Mouse (Mus musculus) induced T-regulatory cell, adult 2 months (primary cell): ENCODE measurements around the gene 1110008L16Rik.
"Not testable (repeated sequence)": the region's sequence is repeated elsewhere in the genome, so short reads cannot be mapped to it uniquely, and the experiment has no call there.

Experiments used
- DNase-seq: peaks from one replicate; pipeline ENCODE4 v3.0.0-alpha.2; 2012; ENCODE audit warnings: low read depth

Gene 1110008L16Rik

GRCm38 (mm10) chr12:55299336-55299735 lies at the start of gene 1110008L16Rik:
1110008L16Rik (plus strand) TSS chr12:55299577.
- DNase-seq = no peak

DNA sequence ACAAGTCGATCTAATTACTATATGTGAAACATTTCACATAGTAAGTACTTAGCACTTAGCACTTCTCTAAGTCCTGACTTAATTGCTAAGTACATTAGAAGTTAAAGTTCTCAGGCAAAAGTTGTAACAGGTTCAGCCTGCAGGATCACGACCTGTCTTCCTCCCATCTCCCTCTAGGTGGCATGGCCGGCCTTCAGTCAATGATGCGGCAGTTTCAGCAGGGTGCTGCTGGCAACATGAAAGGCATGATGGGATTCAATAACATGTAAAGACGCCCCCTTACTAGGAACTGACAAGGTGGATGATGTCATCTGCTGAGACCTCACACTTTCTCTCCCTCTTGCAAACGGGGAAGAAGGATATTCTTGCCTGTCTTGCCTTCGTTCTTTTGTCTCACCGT lies 37.4 kb upstream of the 1110008L16Rik start:
- DNase-seq = not testable (repeated sequence)

DNA sequence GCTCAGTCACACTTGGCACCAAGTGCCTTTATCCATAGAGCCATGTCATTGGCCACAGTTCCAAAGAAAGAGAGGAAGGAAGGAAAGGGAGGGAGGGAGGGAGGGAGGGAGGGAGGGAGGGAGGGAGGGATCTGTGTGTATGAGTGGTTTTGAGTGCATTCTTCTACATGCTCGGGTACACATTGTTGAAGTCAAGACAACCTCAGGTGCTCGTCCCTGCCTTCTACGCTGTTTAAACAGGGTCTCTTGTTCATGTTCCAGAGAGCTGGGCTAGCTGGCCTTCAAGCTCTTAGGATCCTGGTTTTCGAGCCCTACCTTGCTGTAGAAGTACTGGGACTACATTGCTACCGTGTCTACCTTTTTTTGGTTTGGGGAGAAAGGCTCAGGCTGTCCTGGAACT lies 36.0 kb upstream of the 1110008L16Rik start:
- DNase-seq = not testable (repeated sequence)

GRCm38 (mm10) chr12:55272243-55272642 lies 27.1 kb upstream of the 1110008L16Rik start:
- no peak for DNase-seq

GRCm38 (mm10) chr12:55277583-55277982 lies 21.8 kb upstream of the 1110008L16Rik start:
- DNase-seq = not testable (repeated sequence)

DNA sequence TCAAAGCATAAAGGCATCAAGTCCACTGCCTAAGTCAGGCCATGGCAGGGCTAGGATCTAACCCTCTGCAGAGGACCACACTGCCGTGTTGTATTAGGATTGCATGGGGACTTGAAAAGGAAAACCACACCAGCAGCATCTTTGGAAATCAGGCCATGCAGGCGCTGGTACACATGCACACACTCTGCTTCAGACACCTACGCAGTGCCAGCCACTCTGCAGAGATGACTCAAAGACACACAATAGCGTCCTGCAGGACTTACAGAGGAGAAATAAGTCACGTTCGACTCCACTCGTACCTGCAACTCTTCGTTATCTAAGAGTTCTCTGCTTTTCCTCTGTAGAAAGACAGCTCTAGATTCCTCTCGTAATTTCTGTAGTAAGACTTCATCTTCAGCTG lies 1.3 kb upstream of the 1110008L16Rik start:
- no peak for DNase-seq

DNA sequence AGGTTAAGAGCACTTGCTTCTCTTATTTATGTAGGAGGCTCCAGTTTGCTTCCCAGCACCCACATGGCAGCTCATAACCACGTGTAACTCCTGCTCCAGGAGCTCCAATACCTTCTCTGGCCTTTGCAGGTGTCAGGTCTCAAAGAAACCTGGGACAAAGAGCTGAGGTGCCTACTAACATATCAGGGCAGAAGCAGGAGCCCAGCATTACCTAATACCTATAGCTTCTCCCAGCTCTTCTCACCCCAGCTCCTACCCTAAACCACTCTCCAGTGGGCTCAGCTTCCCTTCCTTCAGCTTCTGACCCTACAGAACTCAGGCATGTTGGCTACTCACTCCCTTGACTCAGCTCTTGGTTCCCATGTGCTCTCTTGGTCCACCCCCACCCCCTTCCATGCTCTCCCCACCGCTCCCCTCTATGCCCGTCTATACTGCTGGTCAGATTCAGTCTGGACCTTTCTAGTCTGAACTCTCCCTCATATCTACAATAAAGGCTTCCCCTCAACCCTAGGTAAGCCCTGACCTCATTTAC lies 1.5 kb downstream of the 1110008L16Rik start:
- DNase-seq = no peak

- peak; percentile 49 for DNase-seq
These were observed 2.3 kb downstream of the 1110008L16Rik start for GRCm38 (mm10) chr12:55301472-55302300.

DNA sequence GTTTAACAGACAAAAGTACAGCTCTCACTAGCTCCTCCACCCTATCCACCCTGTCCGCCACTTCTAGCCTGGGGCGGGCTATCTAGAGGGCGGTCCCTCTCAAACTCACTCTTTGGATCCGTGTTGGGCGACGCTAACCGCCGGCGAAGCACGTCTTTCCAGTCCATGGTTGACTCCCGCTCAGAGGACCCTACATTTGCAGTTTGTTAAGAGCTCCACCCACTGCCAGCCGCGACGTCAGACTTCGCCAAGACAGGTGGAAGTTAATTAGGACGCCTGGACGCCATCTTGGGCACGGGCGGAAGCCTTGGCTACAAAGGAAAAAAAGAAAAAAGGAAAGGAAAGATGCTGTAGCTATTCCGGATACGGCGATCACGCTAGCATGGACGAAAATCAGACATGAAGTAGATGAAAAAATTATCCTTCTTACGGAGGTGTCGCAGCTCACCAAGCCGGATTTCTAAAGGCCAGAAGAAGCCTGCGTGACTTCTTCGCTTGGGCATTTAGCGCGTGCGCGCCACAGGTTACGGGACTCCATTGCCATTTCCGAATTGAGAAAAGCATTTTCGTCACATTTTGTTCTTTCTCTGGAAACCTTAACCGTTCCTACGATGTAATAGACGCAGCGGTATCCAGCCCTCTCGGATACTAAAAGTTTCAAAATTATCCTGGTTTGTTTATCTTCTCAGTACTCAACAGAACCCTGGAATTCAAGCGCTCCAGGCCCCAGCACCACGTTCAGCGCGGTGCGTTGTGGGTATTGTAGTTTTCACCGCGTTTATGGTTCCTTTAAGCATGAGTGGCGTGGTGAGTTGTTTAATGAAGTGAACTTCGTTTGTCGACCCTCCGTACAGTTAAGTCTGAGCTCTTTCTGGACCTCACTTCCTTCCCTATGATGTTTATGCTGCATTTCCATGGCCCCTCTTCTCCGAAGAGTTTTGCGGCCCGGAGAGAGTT lies 3.4 kb downstream of the 1110008L16Rik start, which contains the start of gene Ppp2r3c:
Gene Ppp2r3c (minus strand): TSS at position 514 of the 957 bp plus-strand sequence.
- DNase-seq = peak; percentile 98

GRCm38 (mm10) chr12:55306371-55306770 lies 7.0 kb downstream of the 1110008L16Rik start:
- peak; percentile 20 for DNase-seq

DNA sequence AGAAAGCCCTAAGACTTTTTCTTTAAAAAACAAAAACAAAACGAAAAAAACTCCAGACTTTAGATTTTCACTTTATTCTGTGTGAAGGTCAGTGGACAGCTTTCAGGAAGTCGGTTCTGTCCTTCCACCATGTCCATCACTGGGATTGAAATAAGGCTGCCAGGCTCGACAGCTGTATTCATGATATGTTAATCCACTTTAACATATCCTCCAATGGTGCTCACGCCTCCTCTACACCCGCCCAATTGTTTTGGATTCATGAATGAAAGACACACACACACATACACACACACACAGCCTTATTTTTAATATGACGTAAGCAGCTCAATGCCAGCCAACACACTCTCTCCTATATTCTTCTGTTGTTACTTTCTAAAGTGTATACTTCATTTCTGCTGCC lies 8.2 kb downstream of the 1110008L16Rik start:
- DNase-seq = no peak

DNA sequence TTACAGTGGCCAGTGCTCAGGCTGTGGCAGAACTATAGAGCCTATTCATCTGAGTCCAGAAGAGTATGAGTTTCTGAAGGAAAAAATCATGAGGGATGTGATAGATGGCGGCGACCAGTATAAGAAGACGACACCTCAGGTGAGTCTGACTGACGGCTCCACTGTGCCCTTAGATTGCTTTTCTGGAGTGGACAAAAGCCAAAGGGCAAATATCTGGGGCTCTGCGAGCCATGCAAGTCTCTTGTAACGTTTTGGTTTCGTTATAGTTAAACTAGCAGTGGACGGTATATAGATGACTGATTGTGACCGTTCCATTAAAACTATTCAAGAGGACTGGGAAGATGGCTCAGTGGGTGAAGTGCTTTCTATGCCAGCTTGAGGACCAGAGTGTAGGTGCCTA lies 9.4 kb downstream of the 1110008L16Rik start:
- no peak for DNase-seq

DNA sequence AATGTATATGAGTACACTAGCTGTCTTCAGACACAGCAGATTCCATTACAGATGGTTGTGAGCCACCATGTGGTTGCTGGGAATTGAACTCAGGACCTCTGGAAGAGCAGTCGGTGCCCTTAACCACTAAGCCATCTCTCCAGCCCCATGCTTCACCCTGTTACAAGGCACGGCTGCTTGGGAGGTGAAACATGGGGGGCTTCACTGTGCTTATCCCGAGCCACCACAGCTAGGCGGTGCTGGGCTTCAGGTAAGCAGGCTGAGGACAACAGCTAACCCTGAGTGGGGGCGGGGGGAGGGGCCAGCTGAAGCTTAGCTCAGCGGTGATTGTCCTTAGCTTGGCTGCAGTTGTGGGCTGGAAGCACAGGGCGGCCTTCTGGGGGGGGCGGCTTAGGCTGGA lies 10.1 kb downstream of the 1110008L16Rik start:
- DNase-seq = no peak

- no peak for DNase-seq
These were observed 12.5 kb downstream of the 1110008L16Rik start for GRCm38 (mm10) chr12:55311841-55312240.

GRCm38 (mm10) chr12:55313901-55314300 lies 14.5 kb downstream of the 1110008L16Rik start:
- DNase-seq = peak; percentile 18

- peak; percentile 97 for DNase-seq
These were observed 15.8 kb downstream of the 1110008L16Rik start for GRCm38 (mm10) chr12:55315192-55315591.

- no peak for DNase-seq
These were observed 22.4 kb downstream of the 1110008L16Rik start for GRCm38 (mm10) chr12:55321642-55322291.

DNA sequence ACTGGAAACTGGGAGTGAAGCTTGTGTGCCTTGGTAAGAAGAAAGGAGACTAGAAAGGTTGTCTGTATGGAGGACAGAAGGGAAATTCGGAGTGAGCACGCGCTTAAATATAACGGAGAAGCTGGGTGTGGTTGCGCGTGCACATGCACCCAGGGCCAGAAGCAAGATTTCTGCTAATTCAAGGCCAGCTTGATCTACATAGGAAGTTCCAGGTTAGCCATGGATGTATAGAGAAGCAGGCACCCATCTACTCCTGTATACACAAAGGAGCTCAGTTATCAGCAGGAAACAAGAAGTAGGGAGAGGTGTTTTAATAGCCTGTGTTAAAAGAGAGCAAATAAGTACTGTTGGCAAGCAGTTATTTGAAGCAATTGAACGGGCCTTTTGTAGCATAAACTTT lies 26.3 kb downstream of the 1110008L16Rik start:
- DNase-seq = no peak

DNA sequence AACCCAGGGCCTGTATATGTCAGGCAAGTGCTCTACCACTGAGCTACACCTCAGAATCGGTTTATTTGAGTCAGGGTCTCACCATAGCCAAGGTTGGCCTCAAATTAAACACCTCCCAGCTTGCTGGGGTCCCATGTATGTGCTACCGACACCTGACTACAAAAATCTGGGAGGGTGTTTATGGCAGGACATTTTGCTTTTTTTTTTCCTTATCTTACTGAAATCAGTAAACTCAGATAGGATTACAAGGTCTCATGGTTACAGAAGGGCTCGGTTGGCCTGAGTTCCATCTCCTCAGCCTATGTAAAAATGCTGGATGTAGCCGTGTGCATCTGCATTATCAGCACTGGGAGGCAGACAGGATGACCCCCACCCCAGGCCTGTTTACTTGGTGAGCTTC lies 29.4 kb downstream of the 1110008L16Rik start:
- DNase-seq = no peak

DNA sequence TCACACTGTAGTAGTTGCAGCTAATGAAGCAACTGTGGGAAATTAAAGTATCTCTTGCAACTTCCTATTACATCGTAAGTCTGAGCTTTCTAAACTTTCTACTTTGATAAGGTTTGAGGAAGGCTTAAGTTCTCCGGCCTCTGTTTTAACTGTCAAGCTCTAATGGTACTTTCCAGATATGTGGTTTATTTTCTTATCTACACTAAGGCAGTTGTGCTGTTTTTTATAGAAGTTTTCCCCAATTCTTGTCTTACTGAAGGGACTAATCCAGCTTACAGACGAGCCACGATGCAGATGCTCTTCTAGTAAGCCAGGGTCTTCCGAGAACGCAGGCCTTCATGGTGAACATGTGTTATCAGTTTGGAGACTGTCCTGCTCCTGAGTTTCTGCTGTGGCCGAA lies 30.0 kb downstream of the 1110008L16Rik start:
- no peak for DNase-seq

GRCm38 (mm10) chr12:55333662-55334061 lies 34.3 kb downstream of the 1110008L16Rik start:
- DNase-seq = no peak

- DNase-seq = not testable (repeated sequence)
These were observed 39.1 kb downstream of the 1110008L16Rik start for GRCm38 (mm10) chr12:55338490-55338889.
